Mouse (Mus musculus) cortical plate, adult 2 months (tissue): ENCODE measurements around the gene Slc31a1.
A peak's percentile ranks its signal among the peaks of the same experiment; 100 is the strongest.

Experiments used
- CTCF ChIP-seq: fragments of 200-500 bp; IDR thresholded peaks from 2 replicates; pipeline ENCODE4 v1.5.1; 2011; ENCODE audit warnings: mild to moderate bottlenecking, control low read depth, low read length; ENCODE audit not compliant: insufficient read depth; ENCODE audit errors: extremely low read depth
- POLR2A ChIP-seq: fragments of 200-500 bp; IDR thresholded peaks from 2 replicates; pipeline ENCODE4 v1.6.1; 2011; ENCODE audit warnings: mild to moderate bottlenecking, low read length, control low read depth; ENCODE audit not compliant: insufficient read depth; ENCODE audit errors: extremely low read depth

GRCm38 (mm10) chr4:62407730-62408582 is 47.4 kb downstream of the Slc31a1 start:
- TF ChIP-seq CTCF (peak; percentile 35), POLR2A (no peak)
